Mouse (Mus musculus) stomach, embryonic 14.5 days (tissue): Measurements from ENCODE around the gene Ddo. TPM values are rescaled to one million over a fixed set of nuclear protein-coding genes. Genes with fewer than 3 reads are reported as not detected.

Experiments used
- ATAC-seq: fragments of 200-750 bp; cut with Nextera tagmentation; 2 replicates; pipeline ENCODE4 v1.8.0; 2017; ENCODE audit warnings: low read depth, moderate TSS enrichment; ENCODE audit not compliant: insufficient number of reproducible peaks, insufficient read depth, low FRiP score
- H3K27ac ChIP-seq: fragments of 300-500 bp; sonication (generic); 2 replicates; pipeline ENCODE4 v1.5.1; 2014; ENCODE audit warnings: mild to moderate bottlenecking, low read length, moderate library complexity, mixed read lengths
- H3K27me3 ChIP-seq: fragments of 300-500 bp; sonication (generic); 2 replicates; pipeline ENCODE4 v1.6.1; 2014; ENCODE audit warnings: low read length, control low read depth, mixed read lengths; ENCODE audit not compliant: control insufficient read depth, insufficient read depth
- H3K36me3 ChIP-seq: fragments of 300-500 bp; sonication (generic); 2 replicates; pipeline ENCODE4 v1.6.1; 2014; ENCODE audit warnings: mild to moderate bottlenecking, control low read depth, low read length, moderate library complexity, mixed read lengths; ENCODE audit not compliant: control insufficient read depth, insufficient read depth
- H3K4me1 ChIP-seq: fragments of 300-500 bp; sonication (generic); 2 replicates; pipeline ENCODE4 v1.6.1; 2014; ENCODE audit warnings: low read length, control low read depth, mixed read lengths; ENCODE audit not compliant: control insufficient read depth, insufficient read depth
- H3K4me2 ChIP-seq: fragments of 300-500 bp; sonication (generic); replicated peaks from 2 replicates; pipeline ENCODE4 v1.6.1; 2014; ENCODE audit warnings: low read depth, low read length, control low read depth
- H3K4me3 ChIP-seq: fragments of 300-500 bp; sonication (generic); 2 replicates; pipeline ENCODE4 v1.5.1; 2014; ENCODE audit warnings: low read depth, low read length, control low read depth
- H3K9ac ChIP-seq: fragments of 300-500 bp; sonication (generic); replicated peaks from 2 replicates; pipeline ENCODE4 v1.6.1; 2014; ENCODE audit warnings: low read depth, mild to moderate bottlenecking, control low read depth, low read length, moderate library complexity, mixed read lengths
- H3K9me3 ChIP-seq: fragments of 300-500 bp; sonication (generic); 2 replicates; pipeline ENCODE4 v1.6.1; 2016; ENCODE audit warnings: low read depth, low read length, control low read depth; ENCODE audit not compliant: control insufficient read depth
- WGBS: fragments of 180-500 bp; shearing (Covaris S2); extraction: QIAGEN DNeasy Blood & Tissue Kit; methylation state at CpG from one replicate; pipeline ENCODE4 v1.1.7; 2014; 5-methylcytosine and 5-hydroxymethylcytosine counted together
- polyA plus RNA-seq: library from polyadenylated mRNA; unstranded; fragments of >200 nt; fragmentation: Nextera tagmentation; extraction: Ambion mirVana; gene quantifications from 2 replicates; pipeline ENCODE4 v1.2.1, GENCODE M21; 2014

Gene Ddo
- polyA plus RNA-seq, 1 experiment from 2014 or later, result 2.5 TPM

- 87% methylated on average over 5 of the region's 5 CpGs for WGBS
- Histone ChIP-seq H3K4me2 (no peak overlapping the region), H3K27ac (no peak overlapping the region), H3K27me3 (no peaks in the 10 kb centered on the region), H3K36me3 (no peaks in the 10 kb centered on the region), H3K9me3 (no peaks in the 10 kb centered on the region), H3K9ac (no peak overlapping the region), H3K4me3 (no peak overlapping the region), H3K4me1 (peaks cover 6% of the 10 kb centered on the region; the same call in 1 of the 2 replicates)
- ATAC-seq, result no peak
Observed at GRCm38 (mm10) chr10:40643126-40643525, 13.3 kb downstream of the Ddo start.

- Histone ChIP-seq H3K4me1 (peaks cover 5% of the 10 kb centered on the region; the same call in 1 of the 2 replicates), H3K4me3 (no peak overlapping the region), H3K27ac (no peak overlapping the region), H3K36me3 (no peaks in the 10 kb centered on the region), H3K9me3 (no peaks in the 10 kb centered on the region), H3K27me3 (no peaks in the 10 kb centered on the region), H3K4me2 (no peak overlapping the region), H3K9ac (no peak overlapping the region)
- ATAC-seq, result no peak
- 31% methylated on average over 9 of the region's 9 CpGs for WGBS
Observed at GRCm38 (mm10) chr10:40644456-40644855, 14.6 kb downstream of the Ddo start.

- Histone ChIP-seq H3K4me1 (peaks cover 5% of the 10 kb centered on the region; the same call in 1 of the 2 replicates), H3K4me3 (no peak overlapping the region), H3K4me2 (no peak overlapping the region), H3K9me3 (no peaks in the 10 kb centered on the region), H3K9ac (no peak overlapping the region), H3K27me3 (no peaks in the 10 kb centered on the region), H3K27ac (no peak overlapping the region), H3K36me3 (no peaks in the 10 kb centered on the region)
- WGBS, result 60% methylated on average over 1 of the region's 1 CpGs
- ATAC-seq, result no peak
Observed at GRCm38 (mm10) chr10:40645346-40645745, 15.5 kb downstream of the Ddo start.

GRCm38 (mm10) chr10:40648776-40649175, 19.0 kb downstream of the Ddo start:
- WGBS, result 82% methylated on average over 12 of the region's 12 CpGs
- Histone ChIP-seq H3K27me3 (no peaks in the 10 kb centered on the region), H3K9ac (no peak overlapping the region), H3K36me3 (no peaks in the 10 kb centered on the region), H3K27ac (no peak overlapping the region), H3K9me3 (no peaks in the 10 kb centered on the region), H3K4me1 (peaks cover 5% of the 10 kb centered on the region; the same call in 1 of the 2 replicates), H3K4me2 (no peak overlapping the region), H3K4me3 (no peak overlapping the region)
- ATAC-seq, result no peak

GRCm38 (mm10) chr10:40649634-40650033, 19.8 kb downstream of the Ddo start:
- WGBS, result 27% methylated on average over 4 of the region's 4 CpGs
- H3K27me3 ChIP-seq, result no peaks in the 10 kb centered on the region
- H3K4me3 ChIP-seq, result no peak overlapping the region
- peaks cover 5% of the 10 kb centered on the region; the same call in 1 of the 2 replicates for H3K4me1 ChIP-seq
- no peak for ATAC-seq
- no peak overlapping the region for H3K4me2 ChIP-seq
- no peaks in the 10 kb centered on the region for H3K36me3 ChIP-seq
- H3K27ac ChIP-seq, result no peak overlapping the region
- H3K9me3 ChIP-seq, result no peaks in the 10 kb centered on the region
- H3K9ac ChIP-seq, result no peak overlapping the region

- peak; percentile 23; the same call in 1 of the 2 replicates for ATAC-seq
- 29% methylated on average over 2 of the region's 2 CpGs for WGBS
- H3K4me3 ChIP-seq, result no peak overlapping the region
Observed at GRCm38 (mm10) chr10:40651676-40652075, 21.9 kb downstream of the Ddo start.

GRCm38 (mm10) chr10:40665270-40665669, 35.5 kb downstream of the Ddo start:
- no peak overlapping the region for H3K4me2 ChIP-seq
- no peak overlapping the region for H3K27ac ChIP-seq
- no peaks in the 10 kb centered on the region for H3K4me1 ChIP-seq
- H3K9ac ChIP-seq, result no peak overlapping the region
- ATAC-seq, result no peak
- WGBS, result 69% methylated on average over 3 of the region's 3 CpGs
- no peak overlapping the region for H3K4me3 ChIP-seq
- H3K9me3 ChIP-seq, result no peaks in the 10 kb centered on the region
- H3K36me3 ChIP-seq, result no peaks in the 10 kb centered on the region
- no peaks in the 10 kb centered on the region for H3K27me3 ChIP-seq

More at GRCm38 (mm10) chr10:40651676-40652075, 21.9 kb downstream of the Ddo start:
- Histone ChIP-seq H3K36me3 (no peaks in the 10 kb centered on the region), H3K9me3 (no peaks in the 10 kb centered on the region), H3K27me3 (no peaks in the 10 kb centered on the region), H3K9ac (no peak overlapping the region), H3K27ac (no peak overlapping the region), H3K4me1 (no peaks in the 10 kb centered on the region), H3K4me2 (no peak overlapping the region)

- Histone ChIP-seq H3K27me3 (no peaks in the 10 kb centered on the region), H3K9ac (no peak overlapping the region), H3K4me1 (no peaks in the 10 kb centered on the region), H3K4me2 (no peak overlapping the region), H3K36me3 (no peaks in the 10 kb centered on the region), H3K9me3 (no peaks in the 10 kb centered on the region), H3K27ac (no peak overlapping the region), H3K4me3 (no peak overlapping the region)
- ATAC-seq, result no peak
- WGBS, result 82% methylated on average over 1 of the region's 1 CpGs
Observed at GRCm38 (mm10) chr10:40666943-40667342, 37.1 kb downstream of the Ddo start.

- Histone ChIP-seq H3K27ac (no peak overlapping the region), H3K27me3 (no peaks in the 10 kb centered on the region), H3K4me3 (no peak overlapping the region), H3K36me3 (no peaks in the 10 kb centered on the region), H3K4me1 (no peaks in the 10 kb centered on the region), H3K9me3 (no peaks in the 10 kb centered on the region), H3K4me2 (no peak overlapping the region), H3K9ac (no peak overlapping the region)
- ATAC-seq, result no peak
Observed at GRCm38 (mm10) chr10:40668640-40669039, 38.8 kb downstream of the Ddo start.
